Mouse (Mus musculus): Measurements from ENCODE around the gene Csn3. TPM values are rescaled to one million over a fixed set of nuclear protein-coding genes. Genes with fewer than 3 reads are reported as not detected.

The Csn3 gene
- polyA plus RNA-seq (2014; fragmentation: Illumina TruSeq; extraction: RNeasy Lipid Tissue Mini Kit (QIAGEN cat#74804); ENCODE audit: low read depth, low replicate concordance), result not detected

GRCm38 (mm10) chr5:87925372-87925771, at the start of gene Csn3:
Csn3 (plus strand) TSS chr5:87925579.

GRCm38 (mm10) chr5:87884729-87885128, 40.6 kb upstream of the Csn3 start, which contains the start of gene Odam:
Odam (plus strand) TSS chr5:87885029.

GRCm38 (mm10) chr5:87969201-87969600, 43.8 kb downstream of the Csn3 start, which contains the start of the genes 2310003L06Rik and Gm28434:
2310003L06Rik (plus strand) TSS chr5:87969459.
Gm28434 (plus strand) TSS chr5:87969517.

GRCm38 (mm10) chr5:87979139-87979538, 53.8 kb downstream of the Csn3 start, which contains the start of gene Cabs1:
Cabs1 (plus strand) TSS chr5:87979439.

Other genes with a start within 250 kb of the Csn3 start
- gene Csn2, start 225.9 kb upstream of the Csn3 start, polyA plus RNA-seq (2014; fragmentation: Illumina TruSeq; extraction: RNeasy Lipid Tissue Mini Kit (QIAGEN cat#74804); ENCODE audit: low read depth, low replicate concordance), result not detected
- not detected for gene Csn1s2a, start 151.0 kb upstream of the Csn3 start, polyA plus RNA-seq (2014; fragmentation: Illumina TruSeq; extraction: RNeasy Lipid Tissue Mini Kit (QIAGEN cat#74804); ENCODE audit: low read depth, low replicate concordance)
- gene Csn1s2b, start 117.5 kb upstream of the Csn3 start, polyA plus RNA-seq (2014; fragmentation: Illumina TruSeq; extraction: RNeasy Lipid Tissue Mini Kit (QIAGEN cat#74804); ENCODE audit: low read depth, low replicate concordance), result not detected
- not detected for gene Prr27, start 99.9 kb upstream of the Csn3 start, polyA plus RNA-seq (2014; fragmentation: Illumina TruSeq; extraction: RNeasy Lipid Tissue Mini Kit (QIAGEN cat#74804); ENCODE audit: low read depth, low replicate concordance)
- not detected for gene Odam, start 40.5 kb upstream of the Csn3 start, polyA plus RNA-seq (2014; fragmentation: Illumina TruSeq; extraction: RNeasy Lipid Tissue Mini Kit (QIAGEN cat#74804); ENCODE audit: low read depth, low replicate concordance)
- gene 2310003L06Rik, start 43.9 kb downstream of the Csn3 start, polyA plus RNA-seq (2014; fragmentation: Illumina TruSeq; extraction: RNeasy Lipid Tissue Mini Kit (QIAGEN cat#74804); ENCODE audit: low read depth, low replicate concordance), result not detected
- gene Gm28434, start 43.9 kb downstream of the Csn3 start, polyA plus RNA-seq (2014; fragmentation: Illumina TruSeq; extraction: RNeasy Lipid Tissue Mini Kit (QIAGEN cat#74804); ENCODE audit: low read depth, low replicate concordance), result not detected
- gene Cabs1, start 53.9 kb downstream of the Csn3 start, polyA plus RNA-seq (2014; fragmentation: Illumina TruSeq; extraction: RNeasy Lipid Tissue Mini Kit (QIAGEN cat#74804); ENCODE audit: low read depth, low replicate concordance), result not detected
- gene Smr3a, start 77.0 kb downstream of the Csn3 start, polyA plus RNA-seq (2014; fragmentation: Illumina TruSeq; extraction: RNeasy Lipid Tissue Mini Kit (QIAGEN cat#74804); ENCODE audit: low read depth, low replicate concordance), result not detected
- gene Smr2, start 161.0 kb downstream of the Csn3 start, polyA plus RNA-seq (2014; fragmentation: Illumina TruSeq; extraction: RNeasy Lipid Tissue Mini Kit (QIAGEN cat#74804); ENCODE audit: low read depth, low replicate concordance), result not detected
- gene Gm11116, start 186.0 kb downstream of the Csn3 start, polyA plus RNA-seq (2014; fragmentation: Illumina TruSeq; extraction: RNeasy Lipid Tissue Mini Kit (QIAGEN cat#74804); ENCODE audit: low read depth, low replicate concordance), result not detected
- gene Gm11115, start 228.5 kb downstream of the Csn3 start, polyA plus RNA-seq (2014; fragmentation: Illumina TruSeq; extraction: RNeasy Lipid Tissue Mini Kit (QIAGEN cat#74804); ENCODE audit: low read depth, low replicate concordance), result not detected

All from heart, adult 10 weeks (tissue).